Mouse (Mus musculus): ENCODE measurements around the gene Tigit. TPM values are rescaled to one million over a fixed set of nuclear protein-coding genes. Genes with fewer than 3 reads are reported as not detected.

Tigit gene
- total RNA-seq (2021), result not detected in 2 replicates
- long read RNA-seq, result 0 reads

DNA sequence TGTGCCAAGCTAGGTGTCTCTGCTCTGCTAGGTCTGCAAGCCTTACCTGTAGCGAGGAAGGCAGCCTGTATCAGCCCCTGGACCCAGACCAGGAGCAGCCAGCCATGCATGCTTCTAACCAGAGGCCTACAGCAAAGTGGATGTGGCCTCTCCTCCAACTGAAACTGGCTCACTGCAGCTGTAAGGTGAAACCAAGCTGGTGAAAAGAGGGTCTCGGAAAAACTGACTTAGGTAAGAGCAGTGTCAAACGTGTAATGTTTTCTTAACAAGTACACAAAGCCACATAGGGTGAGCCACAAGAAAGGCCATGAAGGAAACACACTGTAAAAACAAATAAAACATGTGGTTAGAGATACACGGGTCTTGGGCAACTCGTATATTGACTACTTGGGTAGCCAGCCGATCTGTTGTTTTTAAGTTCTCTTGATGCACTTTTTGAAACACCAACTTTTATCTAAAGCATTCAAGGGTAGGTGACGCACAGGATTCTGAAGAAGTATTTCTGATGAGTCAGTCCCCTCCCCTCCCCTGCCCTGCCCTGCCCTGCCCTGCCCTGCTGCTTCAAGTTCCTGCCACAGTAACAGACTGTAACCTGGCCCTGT lies at the start of gene Tigit:
Gene Tigit, minus strand, starts transcription at position 169 of the 602 bp plus-strand sequence.
- no peak for DNase-seq

GRCm38 (mm10) chr16:43711361-43711760 lies 47.4 kb upstream of the Tigit start:
- DNase-seq, result no peak

GRCm38 (mm10) chr16:43710651-43711050 lies 46.7 kb upstream of the Tigit start:
- no peak for DNase-seq

DNA sequence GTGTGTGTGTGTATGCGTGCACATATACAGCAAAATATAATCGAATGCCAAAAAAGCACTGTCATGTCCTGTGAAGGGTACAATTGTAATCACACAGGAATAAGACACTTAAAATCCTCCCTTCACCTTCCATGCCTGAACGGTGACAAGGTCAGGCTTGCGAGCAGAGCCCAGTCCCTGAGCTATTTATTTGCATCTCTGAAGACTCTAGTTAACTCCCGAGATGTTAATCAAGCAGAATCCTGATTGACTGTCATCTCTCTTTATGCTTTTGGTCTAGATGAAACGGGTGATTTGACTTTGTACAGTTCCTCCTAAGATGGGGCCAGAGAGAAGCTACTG lies 46.2 kb upstream of the Tigit start:
- DNase-seq, result no peak

DNA sequence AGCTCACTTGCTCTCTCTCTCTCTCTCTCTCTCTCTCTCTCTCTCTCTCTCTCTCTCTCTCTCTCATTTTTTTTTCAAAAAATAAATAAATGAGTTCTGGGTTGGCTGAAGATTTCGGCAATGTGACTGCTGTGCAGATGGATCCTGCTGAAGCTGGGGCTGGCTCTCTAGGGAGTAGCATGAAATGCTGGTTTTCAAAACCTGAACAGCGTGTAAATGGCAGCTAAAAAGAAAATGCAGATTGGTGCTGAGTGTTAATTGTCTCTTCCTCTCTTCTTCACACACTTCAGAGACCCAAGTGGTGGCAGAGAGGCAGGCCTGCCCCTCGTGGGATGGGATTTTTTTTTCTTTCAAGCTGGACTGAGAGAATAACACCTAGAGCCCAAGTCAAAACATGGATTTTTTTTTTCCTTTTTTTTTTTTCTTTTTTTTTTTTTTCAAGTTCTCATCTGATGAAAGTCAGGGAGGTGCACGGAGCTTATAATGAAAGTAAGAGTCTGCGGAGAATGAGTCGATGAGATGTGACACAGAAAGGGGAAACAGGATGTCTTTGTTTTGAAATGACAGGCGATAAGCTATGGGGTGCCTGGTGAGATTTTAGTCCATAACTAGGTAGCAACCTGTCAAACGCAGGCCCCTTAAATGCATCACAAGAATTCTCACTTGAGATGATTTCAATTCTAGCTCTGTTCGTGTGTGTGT lies 45.6 kb upstream of the Tigit start:
- DNase-seq, result no peak

- DNase-seq, result no peak
Measured at GRCm38 (mm10) chr16:43709062-43709413, 45.1 kb upstream of the Tigit start.

- no peak for DNase-seq
Measured at GRCm38 (mm10) chr16:43708335-43709061, 44.6 kb upstream of the Tigit start.

DNA sequence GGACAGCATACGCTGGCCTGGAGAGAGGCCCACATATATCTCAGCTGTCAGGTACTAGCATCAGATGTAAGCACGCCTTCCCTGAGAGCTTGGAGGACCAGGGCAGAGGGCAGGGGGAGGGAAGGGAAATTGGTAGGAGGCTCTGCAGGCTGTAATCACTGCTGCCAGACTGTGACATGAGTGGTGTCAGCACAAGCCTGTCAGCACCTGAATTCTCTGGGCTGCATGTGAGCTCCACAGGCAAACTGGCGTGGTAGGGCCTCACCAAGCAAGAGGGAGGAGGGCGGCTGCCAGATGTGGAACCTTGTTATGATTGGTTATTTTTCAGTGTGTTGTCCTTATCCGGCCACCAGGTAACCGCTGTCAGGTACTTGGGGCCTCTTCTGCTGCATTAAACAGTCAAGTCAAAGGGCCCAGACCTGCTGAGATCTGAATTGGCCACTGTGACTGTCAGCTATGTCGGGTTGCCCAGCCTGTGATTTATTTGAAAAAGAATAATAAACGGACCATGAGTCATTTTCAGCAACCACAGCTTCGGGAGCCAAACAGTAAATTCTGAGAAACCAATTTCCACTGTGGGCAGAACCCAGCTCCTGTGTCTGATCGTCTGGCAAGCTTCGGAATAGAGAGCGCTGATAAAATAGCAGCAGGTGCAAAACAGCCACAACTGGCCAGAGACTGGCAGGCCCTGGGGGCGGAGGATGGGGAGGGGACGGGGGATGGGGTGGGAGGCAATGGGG lies 38.0 kb upstream of the Tigit start:
- DNase-seq, result no peak

GRCm38 (mm10) chr16:43700575-43700974 lies 36.6 kb upstream of the Tigit start:
- DNase-seq, result no peak

DNA sequence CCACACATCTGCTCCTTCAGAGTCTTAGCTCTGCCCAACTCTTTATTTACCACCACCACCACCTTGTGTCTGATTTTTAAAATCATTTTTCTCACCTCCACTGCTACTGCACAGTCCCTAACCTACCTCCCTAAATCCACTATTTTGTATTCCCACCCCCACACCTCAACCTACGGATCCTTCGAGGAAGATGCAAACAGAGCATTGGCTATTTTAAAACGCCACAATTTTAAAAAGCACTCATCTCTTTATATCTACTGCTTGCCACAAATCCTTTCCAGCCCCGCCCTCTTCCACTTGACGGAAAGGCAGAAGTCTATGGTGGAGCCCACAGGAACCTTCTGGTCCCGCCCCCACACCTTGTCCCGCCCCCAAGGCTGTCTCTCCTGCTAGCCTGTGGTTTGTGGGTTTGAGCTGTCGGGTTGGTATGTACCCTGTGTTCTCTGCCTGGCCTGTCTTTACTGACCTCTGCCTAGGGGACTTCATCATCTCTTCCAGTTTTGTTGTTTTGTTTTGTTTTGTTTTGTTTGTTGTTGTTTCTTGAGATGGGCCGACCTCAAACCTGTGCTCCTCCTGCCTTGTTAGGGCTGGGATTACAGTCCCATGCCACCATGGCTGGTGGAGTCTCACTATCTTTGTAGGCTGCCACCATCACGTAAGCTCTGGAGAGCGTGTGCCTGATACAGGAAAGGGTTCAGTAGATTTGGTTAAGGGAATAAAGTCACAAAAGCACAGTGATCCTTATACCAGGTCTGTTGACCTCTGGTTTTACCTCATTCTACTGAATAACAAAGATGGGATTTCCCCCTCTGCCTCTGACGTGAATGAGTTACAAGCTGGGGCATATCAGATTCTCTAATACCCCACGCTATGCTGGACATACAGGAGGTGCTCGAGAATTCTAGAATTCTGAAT lies 35.0 kb upstream of the Tigit start:
- no peak for DNase-seq

- DNase-seq, result no peak
Measured at GRCm38 (mm10) chr16:43697772-43698171, 33.8 kb upstream of the Tigit start.

- DNase-seq, result no peak
Measured at GRCm38 (mm10) chr16:43695852-43696251, 31.9 kb upstream of the Tigit start.

- DNase-seq, result no peak
Measured at GRCm38 (mm10) chr16:43694104-43694503, 30.2 kb upstream of the Tigit start.

GRCm38 (mm10) chr16:43692611-43693010 lies 28.7 kb upstream of the Tigit start:
- DNase-seq, result no peak

GRCm38 (mm10) chr16:43691741-43692140 lies 27.8 kb upstream of the Tigit start:
- DNase-seq, result no peak

- DNase-seq, result no peak
Measured at GRCm38 (mm10) chr16:43690912-43691311, 27.0 kb upstream of the Tigit start.

GRCm38 (mm10) chr16:43690211-43690690 lies 26.3 kb upstream of the Tigit start:
- DNase-seq, result no peak

- DNase-seq, result no peak
Measured at GRCm38 (mm10) chr16:43687968-43688367, 24.0 kb upstream of the Tigit start.

DNA sequence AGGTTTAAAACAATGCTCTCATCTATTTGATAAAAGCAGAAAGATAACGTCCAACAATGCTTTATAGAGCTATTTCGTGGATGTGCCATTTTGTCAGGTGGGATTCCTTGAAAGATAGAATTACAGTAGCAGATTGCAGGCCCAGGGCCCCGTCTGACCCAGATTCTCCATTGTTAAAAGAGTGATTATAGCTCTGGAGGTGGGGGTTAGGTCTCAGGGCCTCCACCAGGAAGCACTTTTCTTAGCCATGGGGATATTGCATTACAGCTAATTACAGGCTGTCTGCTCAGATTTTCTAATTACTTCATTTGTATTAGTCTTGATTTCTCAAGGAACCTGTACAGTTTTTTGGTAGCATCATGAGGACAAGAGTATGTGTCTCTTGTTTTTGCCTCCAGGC lies 10.5 kb upstream of the Tigit start:
- DNase-seq, result no peak

GRCm38 (mm10) chr16:43672697-43673096 lies 8.8 kb upstream of the Tigit start:
- no peak for DNase-seq

DNA sequence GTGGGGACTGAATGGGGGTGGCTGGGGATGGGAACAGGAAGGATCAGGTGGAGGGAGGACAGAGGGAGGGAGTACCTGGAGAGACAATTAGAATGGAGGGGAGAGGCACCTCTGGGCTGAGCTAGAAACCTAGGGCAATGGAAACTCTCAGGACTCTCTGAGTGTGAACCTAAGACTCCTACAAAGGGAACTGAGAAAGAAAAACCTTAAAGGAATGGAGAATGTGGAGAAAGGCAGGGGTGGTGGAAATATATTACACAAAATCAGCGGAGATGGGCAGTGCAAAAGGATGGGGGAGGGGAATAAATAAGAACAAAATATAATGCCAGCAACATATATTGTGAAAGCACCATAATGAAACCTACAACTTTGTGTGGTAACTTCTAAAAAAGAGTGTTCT lies 8.0 kb upstream of the Tigit start:
- DNase-seq, result no peak

- DNase-seq, result no peak
Measured at GRCm38 (mm10) chr16:43668294-43668693, 4.3 kb upstream of the Tigit start.

Measured in adrenal gland, postnatal 25 days (tissue).